Mouse (Mus musculus) cortical plate, adult 2 months (tissue): ENCODE results near the gene C1qbp.

Experiments
- CTCF ChIP-seq: fragments of 200-500 bp; IDR thresholded peaks from 2 replicates; pipeline ENCODE4 v1.5.1; 2011; ENCODE audit warnings: mild to moderate bottlenecking, control low read depth, low read length; ENCODE audit not compliant: insufficient read depth; ENCODE audit errors: extremely low read depth
- POLR2A ChIP-seq: fragments of 200-500 bp; IDR thresholded peaks from 2 replicates; pipeline ENCODE4 v1.6.1; 2011; ENCODE audit warnings: mild to moderate bottlenecking, low read length, control low read depth; ENCODE audit not compliant: insufficient read depth; ENCODE audit errors: extremely low read depth

DNA sequence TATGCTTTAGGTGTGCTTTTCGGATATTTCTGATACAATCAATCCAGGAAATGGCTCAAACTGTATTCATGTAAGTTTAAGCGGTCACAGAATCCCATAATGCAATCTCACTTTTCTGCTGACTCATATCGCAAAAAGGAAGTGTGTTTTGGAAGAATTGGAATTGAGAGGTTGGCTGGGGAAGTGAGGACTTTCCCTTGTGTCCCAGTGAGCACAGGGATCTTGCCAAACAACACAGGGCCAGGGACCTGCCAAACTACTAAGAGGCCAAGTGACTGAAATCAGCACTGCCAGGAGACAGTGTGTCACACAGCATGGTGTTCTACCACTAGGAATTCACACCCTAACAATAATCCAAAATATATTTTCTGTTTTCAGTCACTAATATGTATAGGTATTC, 25.5 kb upstream of the C1qbp start:
- TF ChIP-seq CTCF, result no peak
- no peak for TF ChIP-seq POLR2A
